Mouse (Mus musculus): ENCODE data around the gene Chd1l. TPM values are rescaled to one million over a fixed set of nuclear protein-coding genes. Genes with fewer than 3 reads are reported as not detected.

The Chd1l gene
- total RNA-seq, 1 experiment from 2014 or later, result 20.1 TPM

DNA sequence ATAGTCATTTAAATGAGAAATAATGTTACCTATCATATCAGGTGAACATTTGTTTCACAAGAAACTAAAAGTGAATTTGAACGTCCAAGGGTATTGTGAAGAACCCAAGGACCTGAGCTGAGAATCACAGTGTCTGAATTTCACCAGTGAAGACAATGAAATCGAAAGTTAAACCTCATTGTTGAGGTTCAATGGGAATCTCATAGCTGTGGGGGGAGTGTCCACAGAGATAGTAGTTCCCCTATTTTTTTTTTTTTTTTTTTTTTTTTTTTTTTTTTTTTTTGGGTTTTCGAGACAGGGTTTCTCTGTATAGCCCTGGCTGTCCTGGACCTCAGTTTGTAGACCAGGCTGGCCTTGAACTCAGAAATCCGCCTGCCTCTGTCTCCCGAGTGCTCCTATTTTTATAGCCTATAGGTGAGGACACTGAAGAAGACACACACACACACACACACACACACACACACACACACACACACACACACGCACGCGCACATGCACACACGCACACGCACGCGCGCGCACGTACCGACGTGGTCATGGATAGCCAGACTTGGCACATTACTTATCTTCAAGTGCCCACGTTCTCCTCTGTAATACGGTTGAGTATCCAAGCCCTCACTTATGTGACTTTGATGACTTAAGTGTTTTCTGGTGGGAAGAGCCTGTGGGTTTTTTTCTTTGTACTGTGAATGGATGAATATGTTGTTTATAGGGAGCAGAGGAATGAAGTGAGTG, 7.3 kb upstream of the Chd1l start:
- no peak for DNase-seq

- no peak for DNase-seq
Observed at GRCm38 (mm10) chr3:97615933-97616332, 5.9 kb upstream of the Chd1l start.

DNA sequence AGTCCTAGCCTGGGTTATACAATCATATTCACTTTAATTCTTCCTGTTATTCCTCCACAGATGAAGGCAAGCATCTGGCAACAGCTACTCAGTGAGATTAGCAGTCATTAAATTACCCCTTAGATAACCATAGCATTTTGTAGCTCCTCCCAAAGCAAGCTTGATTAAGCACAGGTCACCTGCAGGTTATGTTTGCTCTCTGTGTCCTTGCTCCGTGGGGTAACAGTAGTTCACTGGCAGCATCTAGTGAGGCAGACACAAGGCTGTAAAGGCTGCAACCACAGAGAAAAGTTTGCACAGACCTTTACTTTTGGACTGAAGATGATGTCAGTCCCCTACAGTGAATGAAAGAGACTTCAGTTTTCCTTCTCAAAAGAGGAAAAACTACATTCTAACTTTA, 5.2 kb upstream of the Chd1l start:
- DNase-seq, result no peak

DNA sequence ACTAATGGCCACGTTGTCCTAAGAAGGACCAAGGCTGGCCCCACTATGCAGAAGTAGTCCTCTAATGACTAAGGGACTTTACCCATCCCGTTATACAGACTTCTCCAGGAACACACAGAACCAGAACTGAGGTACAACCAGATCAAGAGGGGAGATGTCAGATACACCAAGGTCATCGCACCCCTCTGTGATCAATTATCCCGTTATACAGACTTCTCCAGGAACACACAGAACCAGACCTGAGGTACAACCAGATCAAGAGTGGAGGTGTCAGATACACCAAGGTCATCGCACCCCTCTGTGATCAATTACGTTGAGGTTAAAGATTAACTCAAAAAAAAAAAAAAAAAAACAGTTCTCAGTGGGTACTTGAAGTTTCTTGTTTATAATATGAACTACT, 1.0 kb upstream of the Chd1l start:
- no peak for DNase-seq

GRCm38 (mm10) chr3:97609201-97609844, 680 bp downstream of the Chd1l start:
- peak; percentile 37 for DNase-seq

- no peak for DNase-seq
Observed at GRCm38 (mm10) chr3:97600050-97600832, 9.8 kb downstream of the Chd1l start.

DNA sequence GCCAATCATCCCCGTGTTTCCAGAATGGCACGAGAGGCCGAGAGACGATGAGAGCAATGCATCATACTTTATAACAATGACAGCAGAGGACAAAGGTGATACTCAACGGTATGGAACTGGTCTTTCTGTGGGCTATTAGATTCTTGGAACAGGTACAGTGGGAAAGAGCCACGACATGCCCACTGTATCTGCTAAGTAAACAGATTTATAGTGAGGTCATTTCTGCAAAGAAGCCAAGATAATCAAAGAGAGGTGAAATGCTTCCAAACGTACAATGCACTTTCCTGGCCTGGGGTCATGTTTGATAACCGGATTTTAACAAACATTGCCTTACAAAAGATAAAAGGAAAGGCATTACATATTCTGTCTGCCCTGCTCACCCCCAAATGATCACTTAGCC, 13.2 kb downstream of the Chd1l start:
- DNase-seq, result no peak

DNA sequence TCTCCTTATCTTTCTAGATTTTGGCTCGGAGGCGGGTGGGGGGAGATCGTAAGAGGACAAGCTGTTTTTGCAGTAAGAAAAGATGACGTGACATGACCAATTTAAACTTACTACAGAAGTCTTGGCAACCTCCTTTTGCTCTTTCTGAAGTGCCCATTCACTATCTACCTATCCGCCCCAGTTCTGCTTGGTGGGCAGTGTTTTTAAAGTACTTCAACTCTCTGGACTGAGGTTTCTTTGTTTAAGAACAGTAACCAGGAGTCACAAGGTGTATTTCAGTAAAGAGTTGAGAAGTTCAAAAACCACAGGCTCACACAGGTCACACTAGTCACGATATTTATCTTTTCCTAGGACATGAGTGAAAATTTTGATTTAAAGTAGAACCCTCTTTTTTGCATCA, 14.9 kb downstream of the Chd1l start:
- no peak for DNase-seq

GRCm38 (mm10) chr3:97594140-97594539, 15.9 kb downstream of the Chd1l start:
- no peak for DNase-seq

GRCm38 (mm10) chr3:97593089-97593488, 16.9 kb downstream of the Chd1l start:
- no peak for DNase-seq

GRCm38 (mm10) chr3:97590699-97591098, 19.3 kb downstream of the Chd1l start:
- DNase-seq, result no peak

DNA sequence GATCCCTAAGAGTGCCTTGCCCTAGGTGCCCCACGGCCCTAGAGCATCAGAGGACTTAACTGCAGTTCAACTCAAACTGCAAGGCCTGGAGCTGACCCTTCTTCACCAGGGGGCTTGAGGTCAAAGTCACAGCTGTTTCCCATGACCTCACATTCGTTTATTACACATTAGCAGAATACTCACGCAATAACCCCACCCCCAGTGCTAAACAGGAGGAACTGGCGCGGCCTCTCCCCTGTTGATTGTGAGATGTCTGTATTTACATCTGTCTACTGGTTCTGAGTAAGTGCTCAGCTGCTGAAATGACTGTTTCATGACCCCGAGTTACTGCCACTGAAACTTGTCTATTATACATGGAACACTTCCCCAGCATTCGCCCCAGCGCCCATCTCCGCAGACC, 22.3 kb downstream of the Chd1l start:
- no peak for DNase-seq

DNA sequence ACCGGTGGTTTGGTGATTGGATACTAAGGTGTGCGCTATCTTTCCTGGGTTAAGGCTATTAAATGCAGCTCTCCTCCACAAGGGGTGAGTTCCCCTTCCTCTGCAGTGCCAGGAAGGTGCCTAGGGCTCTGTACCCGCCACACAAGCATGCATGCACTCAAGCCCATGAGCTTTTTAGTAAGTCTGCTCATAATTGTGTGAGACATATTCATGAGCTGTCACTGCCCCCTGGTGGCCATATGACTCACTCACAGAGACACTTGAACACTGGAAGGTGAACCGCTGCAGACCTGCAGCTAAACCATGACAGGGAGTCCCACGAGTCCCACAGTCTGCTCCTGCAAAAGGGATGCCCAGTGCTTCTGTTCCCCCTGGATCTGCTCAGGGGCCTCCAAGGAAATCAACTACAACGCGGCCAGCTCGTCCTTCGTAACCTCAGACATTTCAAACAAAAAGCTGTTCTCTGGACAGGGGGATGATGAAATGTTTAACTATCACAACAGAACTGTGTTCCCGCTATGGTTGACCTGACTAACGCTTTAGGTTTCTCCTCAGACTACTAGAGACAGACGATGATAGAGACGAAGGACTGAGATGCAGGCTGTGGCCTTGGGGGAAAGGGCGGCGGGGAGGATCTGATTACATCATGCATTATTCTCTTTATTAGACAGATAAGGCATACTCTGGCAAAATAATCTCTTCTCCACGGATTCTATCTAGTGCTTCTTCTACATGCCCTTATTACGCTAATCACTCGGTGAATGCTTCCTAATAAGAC, 24.4 kb downstream of the Chd1l start:
- DNase-seq, result peak; percentile 78

DNA sequence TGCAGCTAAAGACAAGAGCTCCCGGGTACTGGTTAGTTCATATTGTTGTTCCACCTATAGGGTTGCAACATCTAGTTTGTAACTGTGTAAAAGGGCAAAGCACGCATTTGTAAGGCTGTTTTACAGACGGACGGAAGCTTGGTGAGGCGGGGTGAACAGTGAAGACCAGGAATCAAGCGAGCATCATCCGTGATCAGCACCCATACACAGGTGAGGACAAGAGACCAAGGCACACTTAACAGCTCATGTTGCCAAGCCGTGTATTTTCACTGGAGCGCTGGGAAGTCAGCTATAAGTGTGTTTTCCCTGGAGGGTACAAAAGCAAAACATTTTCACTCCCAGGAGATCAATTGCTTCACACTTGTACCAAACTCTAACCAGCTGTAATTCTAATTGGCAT, 36.2 kb downstream of the Chd1l start:
- no peak for DNase-seq

- DNase-seq, result no peak
Observed at GRCm38 (mm10) chr3:97564588-97564987, 45.4 kb downstream of the Chd1l start.

DNA sequence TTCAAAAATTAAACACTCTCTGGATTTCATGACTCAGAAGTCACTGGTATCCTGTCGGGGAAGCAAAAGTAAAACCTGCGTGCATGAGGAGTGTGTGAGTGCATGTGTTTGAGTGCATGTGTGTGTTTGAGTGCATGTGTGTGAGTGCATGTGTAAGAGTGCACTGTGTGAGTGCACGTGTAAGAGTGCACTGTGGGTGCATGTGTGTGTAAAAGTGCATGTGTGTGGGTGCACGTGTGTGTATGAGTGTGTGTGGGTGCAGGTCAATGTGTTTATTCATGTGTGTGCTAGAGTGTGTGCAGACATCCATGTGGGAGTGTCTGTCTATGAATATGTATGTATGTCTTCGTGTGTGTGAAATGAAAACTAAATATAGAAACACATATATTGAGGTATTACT, 51.4 kb downstream of the Chd1l start:
- no peak for DNase-seq

DNA sequence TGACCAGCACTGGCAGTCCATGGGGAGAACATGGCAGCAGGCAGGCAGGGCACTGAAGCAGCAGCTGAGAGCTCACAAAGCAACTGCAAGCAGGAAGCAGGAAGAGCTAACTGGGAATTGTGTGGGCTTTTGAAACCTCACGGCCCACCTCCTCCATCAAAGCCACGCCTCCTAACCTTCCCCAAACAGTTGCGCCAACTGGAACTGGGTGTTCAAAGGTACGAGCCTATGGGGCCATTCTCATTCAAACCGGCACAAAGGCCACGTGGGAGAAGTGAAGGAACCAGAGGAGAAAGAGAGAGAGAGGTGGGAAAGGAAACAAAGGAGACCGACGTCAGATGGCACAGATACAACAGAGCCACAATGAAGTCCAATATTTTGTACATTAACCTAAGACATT, 63.8 kb downstream of the Chd1l start:
- no peak for DNase-seq

DNA sequence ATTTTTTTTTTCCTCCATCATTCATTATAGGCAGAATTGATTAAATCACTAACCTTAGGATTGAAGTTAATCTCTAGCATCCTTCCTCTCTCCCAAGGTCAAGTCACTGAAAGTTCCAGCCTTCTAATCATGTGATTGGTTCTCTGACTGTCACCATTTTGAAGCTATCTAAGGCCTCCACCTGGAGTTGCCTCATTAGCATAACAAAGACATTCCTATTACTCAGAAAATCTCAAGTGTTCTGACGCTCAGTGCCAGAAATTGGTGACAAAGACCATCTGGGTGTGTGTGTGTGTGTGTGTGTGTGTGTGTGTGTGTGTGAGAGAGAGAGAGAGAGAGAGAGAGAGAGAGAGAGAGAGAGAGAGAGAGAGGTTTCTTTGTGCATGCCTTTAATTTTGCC, 69.8 kb downstream of the Chd1l start:
- no peak for DNase-seq

DNA sequence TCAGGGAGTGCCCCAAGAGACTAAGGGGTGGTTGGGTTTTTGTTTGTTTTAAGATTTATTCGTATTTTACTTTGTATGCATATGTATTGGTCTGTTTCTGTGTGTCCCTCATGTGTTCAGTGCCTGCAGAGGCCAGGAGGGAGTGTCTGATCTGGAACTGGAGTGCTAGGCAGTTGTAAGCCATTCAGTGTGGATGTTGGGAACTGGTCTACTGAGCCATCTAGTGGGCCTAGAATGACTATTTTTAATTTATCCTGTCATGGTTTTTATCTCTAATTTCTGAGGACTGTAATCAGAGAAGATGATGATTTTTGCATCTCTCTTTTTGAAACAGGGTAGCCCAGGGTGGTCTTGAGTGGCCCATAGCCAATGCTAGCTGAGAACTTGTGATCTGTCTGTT, 71.4 kb downstream of the Chd1l start:
- DNase-seq, result no peak

DNA sequence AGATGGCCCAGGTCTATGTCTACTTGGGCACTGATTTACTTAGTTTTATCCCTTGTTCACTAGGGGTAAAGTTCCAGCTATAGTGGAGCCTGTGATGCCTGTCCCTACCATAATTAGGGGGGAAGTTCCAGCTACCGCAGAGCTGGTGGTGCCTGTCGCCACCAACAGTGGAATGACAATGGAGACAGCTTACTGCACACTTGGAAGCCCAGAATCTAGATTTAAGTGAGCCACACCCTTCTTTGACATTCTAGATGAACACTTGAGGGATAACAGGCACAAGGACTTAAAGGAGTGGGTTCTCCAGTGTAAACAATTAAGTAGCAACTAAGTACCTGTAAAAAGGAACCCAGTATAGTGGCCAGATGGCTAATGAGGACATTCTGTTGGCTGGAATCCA, 73.0 kb downstream of the Chd1l start:
- no peak for DNase-seq

- no peak for DNase-seq
Observed at GRCm38 (mm10) chr3:97535660-97536059, 74.3 kb downstream of the Chd1l start.

GRCm38 (mm10) chr3:97525458-97525857, 84.5 kb downstream of the Chd1l start:
- no peak for DNase-seq

GRCm38 (mm10) chr3:97524835-97525234, 85.2 kb downstream of the Chd1l start:
- peak; percentile 6 for DNase-seq

Measured in adrenal gland, postnatal 25 days (tissue).